Comparison of ENCODE assay signal across 9 mouse cellular contexts in genomic region chr16:43549425-43550089, GRCm38 (mm10).
DNase-seq lines count a peak whose midpoint lies in the region; ATAC-seq lines count a peak whose summit lies in the region.
"Had no signal": no experiment of that assay in that cellular context is flagged by ENCODE, and none has a peak within 500 bp of the region (broad histone marks: within the 10 kb centered on the region; RNA-seq: fewer than 3 reads in every experiment).

No protein-coding gene starts in this region.

- H3K27me3 ChIP-seq in forebrain, embryonic 16.5 days (replicated peaks; ENCODE audit: control insufficient read depth, insufficient read depth, low read length), result no peaks in the 10 kb centered on the region
- no peaks in the 10 kb centered on the region for H3K27me3 ChIP-seq in kidney, embryonic 16.5 days (ENCODE audit: insufficient read depth, low read length)

- H3K9me3 ChIP-seq in forebrain, embryonic 16.5 days (ENCODE audit: control insufficient read depth, low read length), result no peaks in the 10 kb centered on the region
- no peaks in the 10 kb centered on the region for H3K9me3 ChIP-seq in kidney, embryonic 16.5 days (ENCODE audit: low read length)

- no peaks in the 10 kb centered on the region for H3K36me3 ChIP-seq in forebrain, embryonic 16.5 days (ENCODE audit: control insufficient read depth, insufficient read depth)
- H3K36me3 ChIP-seq in kidney, embryonic 16.5 days (ENCODE audit: insufficient read depth, low read length), result no peaks in the 10 kb centered on the region

- peak; percentile 52; the same call in 1 of the 2 replicates for ATAC-seq in forebrain, embryonic 16.5 days
- peak; percentile 66; the same call in 1 of the 2 replicates for ATAC-seq in kidney, embryonic 16.5 days (ENCODE audit: low FRiP score, low TSS enrichment)

- H3K4me2 ChIP-seq in forebrain, embryonic 16.5 days (ENCODE audit: low read length), result no peak overlapping the region
- H3K4me2 ChIP-seq in kidney, embryonic 16.5 days (replicated peaks; ENCODE audit: low read depth, low read length), result no peak overlapping the region

- intact Hi-C loops in heart, postnatal 25 days (cut with DNase I), result no loop called here

- peak overlapping the region; percentile 26; the same call in 1 of the 2 replicates for H3K27ac ChIP-seq in forebrain, embryonic 16.5 days (ENCODE audit: low read length)
- peak overlapping the region; percentile 95 for H3K27ac ChIP-seq in kidney, embryonic 16.5 days (ENCODE audit: low read length)

- DNase-seq in heart, adult 11 months, result peak; percentile 61
- no peak for DNase-seq in heart, postnatal 25 days (ENCODE audit: low spot score)
- peak; percentile 75 for DNase-seq in Muller cell, postnatal 12 days (ENCODE audit: inconsistent ontology term)
- DNase-seq in layer of hippocampus, adult 9-11 months, result no peak
- DNase-seq in cerebellum, postnatal 36 days, result no peak
- no peak for DNase-seq in ovary, adult 18-20 months (ENCODE audit: low spot score)
- DNase-seq: right cerebral cortex, adult 18-20 months had no signal

- H3K4me3 ChIP-seq in forebrain, embryonic 16.5 days (replicated peaks; ENCODE audit: low read length), result no peak overlapping the region
- H3K4me3 ChIP-seq in kidney, embryonic 16.5 days (ENCODE audit: low read length), result no peak overlapping the region

- 36% methylated on average over 9 of the region's 9 CpGs for WGBS in forebrain, embryonic 16.5 days
- 21% methylated on average over 9 of the region's 9 CpGs for WGBS in kidney, embryonic 16.5 days

- no peak overlapping the region for H3K9ac ChIP-seq in forebrain, embryonic 16.5 days (replicated peaks; ENCODE audit: low read depth, low read length)
- H3K9ac ChIP-seq in kidney, embryonic 16.5 days (replicated peaks; ENCODE audit: low read length), result peak overlapping the region; percentile 41; the same call in 1 of the 2 replicates

- H3K4me1 ChIP-seq in forebrain, embryonic 16.5 days (replicated peaks; ENCODE audit: control insufficient read depth, insufficient read depth, low read length), result peaks cover 41% of the 10 kb centered on the region
- H3K4me1 ChIP-seq in kidney, embryonic 16.5 days (ENCODE audit: insufficient read depth, low read length), result peaks cover 50% of the 10 kb centered on the region

Comparison
In these comparisons a context has a peak if more than half of its experiments do, and no peak if none do; other contexts are left out.
1. DNase-seq: peak in heart, adult 11 months (single experiment) and Muller cell, postnatal 12 days (single experiment); none in heart, postnatal 25 days (single experiment), layer of hippocampus, adult 9-11 months (single experiment), cerebellum, postnatal 36 days (0 of 2) and ovary, adult 18-20 months (single experiment).